Comparison of ENCODE assay signal across 7 mouse cellular contexts in genomic region chr5:118002059-118002458, GRCm38 (mm10). TPM values are rescaled to one million over a fixed set of nuclear protein-coding genes. Genes with fewer than 3 reads are reported as not detected.
A peak's percentile ranks its signal among the peaks of the same experiment; 100 is the strongest.
DNase-seq lines count a peak whose midpoint lies in the region; ATAC-seq and TF ChIP-seq lines count a peak whose summit lies in the region.

No protein-coding gene starts in this region.

- H3K4me3 ChIP-seq in small intestine, adult 2 months (ENCODE audit: low read depth, low read length) = no peak overlapping the region

- TF ChIP-seq CTCF in brain, embryonic 14.5 days (IDR thresholded peaks at IDR 0.05; ENCODE audit: borderline replicate concordance, extremely low read depth, insufficient read depth, insufficient read length) = peak; percentile 98
- TF ChIP-seq CTCF in small intestine, adult 2 months (IDR thresholded peaks at IDR 0.05; ENCODE audit: extremely low read depth, insufficient read length, insufficient replicate concordance, low read depth, low read length) = peak; percentile 86; the same call in 1 of the 2 replicates

- H3K36me3 ChIP-seq in small intestine, adult 2 months (ENCODE audit: control insufficient read depth, insufficient read depth, low read length) = peaks cover 7% of the 10 kb centered on the region

- TF ChIP-seq POLR2A in brain, embryonic 14.5 days (IDR thresholded peaks at IDR 0.05; ENCODE audit: borderline replicate concordance, extremely low read depth, insufficient read depth, insufficient read length, poor library complexity, severe bottlenecking) = no peak
- no peak; the same call in 1 of the 2 replicates for TF ChIP-seq POLR2A in small intestine, adult 2 months (IDR thresholded peaks at IDR 0.05; ENCODE audit: low read depth, low read length)

- H3K27me3 ChIP-seq in small intestine, adult 2 months (ENCODE audit: control insufficient read depth, insufficient read depth, low read length) = no peaks in the 10 kb centered on the region

- H3K27ac ChIP-seq in small intestine, adult 2 months (ENCODE audit: insufficient read depth, low read depth, low read length) = no peak overlapping the region

- peaks cover 8% of the 10 kb centered on the region for H3K4me1 ChIP-seq in small intestine, adult 2 months (ENCODE audit: control insufficient read depth, insufficient read depth, insufficient read length, low read length)

- ATAC-seq in hematopoietic stem cell, adult 5-6 weeks (replicated peaks in 1 of 2; ENCODE audit: insufficient read depth in 1 of 2, low FRiP score in 2 of 2, low TSS enrichment in 1 of 2, low read depth in 1 of 2, poor library complexity in 2 of 2, severe bottlenecking in 2 of 2) = peak; percentile 35 to 59; a peak in 3 of 4 replicates
- ATAC-seq in megakaryocyte, adult 5-6 weeks (ENCODE audit: poor library complexity, severe bottlenecking) = peak; percentile 71

- WGBS in small intestine, adult 2 months = 34% methylated on average over 9 of the region's 9 CpGs

- DNase-seq in Muller cell, postnatal 12 days (ENCODE audit: inconsistent ontology term) = peak; percentile 70
- peak; percentile 77 for DNase-seq in brain, embryonic 14.5 days (ENCODE audit: low read depth)
- DNase-seq in fibroblast of lung, adult 2 months (ENCODE audit: low read depth) = peak; percentile 27
- peak; percentile 66 to 83 for DNase-seq in layer of hippocampus, postnatal 25 days (ENCODE audit: extremely low spot score in 1 of 2, low spot score in 1 of 2)

RNA-seq across cellular contexts. Expression of gene Tesc, which starts 25.5 kb away (rescaled TPM):
- polyA plus RNA-seq in brain, embryonic 14.5 days (2012; rRNA removed) = 2.6 and 3.0 TPM in 2 replicates
- 1.0 TPM in 1 of 2 replicates, not detected in the other for total RNA-seq in hematopoietic stem cell, adult 5-6 weeks (2017)
- total RNA-seq in layer of hippocampus, postnatal 25 days (2021) = 100 to 1,000 TPM in 1 of 2 experiments, 10 to 100 TPM in 1; 80.0 to 100 TPM
- 1.8 and 4.2 TPM in 2 replicates for total RNA-seq in megakaryocyte, adult 5-6 weeks (2015)
- total RNA-seq in megakaryocyte, adult 5-6 weeks (2017) = 2.2 and 2.4 TPM in 2 replicates
- polyA plus RNA-seq in small intestine, adult 2 months (2012; rRNA removed) = 9.8 and 25.5 TPM in 2 replicates

RNA-seq across cellular contexts. Expression of gene Fbxo21, which starts 25.5 kb away (rescaled TPM):
- 171 and 178 TPM in 2 replicates for polyA plus RNA-seq in brain, embryonic 14.5 days (2012; rRNA removed)
- 27.3 and 33.7 TPM in 2 replicates for total RNA-seq in hematopoietic stem cell, adult 5-6 weeks (2017)
- total RNA-seq in layer of hippocampus, postnatal 25 days (2021) = 100 to 1,000 TPM; 128 to 150 TPM
- total RNA-seq in megakaryocyte, adult 5-6 weeks (2015) = 2.0 and 3.1 TPM in 2 replicates
- 4.2 and 4.8 TPM in 2 replicates for total RNA-seq in megakaryocyte, adult 5-6 weeks (2017)
- polyA plus RNA-seq in small intestine, adult 2 months (2012; rRNA removed) = 9.6 and 12.9 TPM in 2 replicates

Comparison
In these comparisons a context has a peak if more than half of its experiments do, and no peak if none do; other contexts are left out.
1. DNase-seq: peak in every context shown above with its lines; median percentile 77 in brain, embryonic 14.5 days; 74 in layer of hippocampus, postnatal 25 days; 70 in Muller cell, postnatal 12 days; 27 in fibroblast of lung, adult 2 months.
2. RNA of gene Tesc, which starts 25.5 kb away (total RNA-seq): 80.0 to 100 TPM in layer of hippocampus, postnatal 25 days; 1.8 to 4.2 TPM in megakaryocyte, adult 5-6 weeks and 1.0 TPM in hematopoietic stem cell, adult 5-6 weeks; every median in the first group is over 10 times any median in the second.